Mouse (Mus musculus): ENCODE measurements around the gene Ppfibp1. TPM values are rescaled to one million over a fixed set of nuclear protein-coding genes. Genes with fewer than 3 reads are reported as not detected.
A peak's percentile ranks its signal among the peaks of the same experiment; 100 is the strongest.

Gene Ppfibp1
- polyA plus RNA-seq, 1 experiment from 2014 or later: 50.5 TPM

- Histone ChIP-seq H3K4me3 (ENCODE audit: low read depth, low read length) (no peak overlapping the region), H3K4me1 (ENCODE audit: insufficient read depth, low read depth, low read length) (peaks cover 4% of the 10 kb centered on the region; the same call in 1 of the 2 replicates), H3K36me3 (ENCODE audit: insufficient read depth, low read length) (peaks cover 16% of the 10 kb centered on the region), H3K4me2 (replicated peaks; ENCODE audit: low read depth, low read length) (no peak overlapping the region), H3K9ac (replicated peaks; ENCODE audit: low read depth) (no peak overlapping the region), H3K27me3 (replicated peaks; ENCODE audit: insufficient read depth, low read length) (no peaks in the 10 kb centered on the region), H3K27ac (ENCODE audit: low read length) (peak overlapping the region; percentile 38; the same call in 1 of the 2 replicates), H3K9me3 (ENCODE audit: low read length) (no peaks in the 10 kb centered on the region)
- ATAC-seq (no peak), DNase-seq (ENCODE audit: low spot score) (peak; percentile 10)
- TF ChIP-seq CTCF (IDR thresholded peaks at IDR 0.05) (no peak), EP300 (IDR thresholded peaks at IDR 0.05) (no peak)
- 74% methylated on average over 15 of the region's 15 CpGs for WGBS
These were observed 122.7 kb downstream of the Ppfibp1 start for GRCm38 (mm10) chr6:147010811-147011520.

GRCm38 (mm10) chr6:147011555-147011954, 123.3 kb downstream of the Ppfibp1 start:
- Histone ChIP-seq H3K27me3 (replicated peaks; ENCODE audit: insufficient read depth, low read length) (no peaks in the 10 kb centered on the region), H3K4me2 (replicated peaks; ENCODE audit: low read depth, low read length) (peak overlapping the region; percentile 17; the same call in 1 of the 2 replicates), H3K9me3 (ENCODE audit: low read length) (no peaks in the 10 kb centered on the region), H3K27ac (ENCODE audit: low read length) (peak overlapping the region; percentile 38; the same call in 1 of the 2 replicates), H3K4me1 (ENCODE audit: insufficient read depth, low read depth, low read length) (peaks cover 4% of the 10 kb centered on the region; the same call in 1 of the 2 replicates), H3K4me3 (ENCODE audit: low read depth, low read length) (no peak overlapping the region), H3K36me3 (ENCODE audit: insufficient read depth, low read length) (peaks cover 22% of the 10 kb centered on the region), H3K9ac (replicated peaks; ENCODE audit: low read depth) (no peak overlapping the region)
- peak; percentile 14; the same call in 1 of the 2 replicates for ATAC-seq
- TF ChIP-seq CTCF (IDR thresholded peaks at IDR 0.05): no peak
- no peak for TF ChIP-seq EP300 (IDR thresholded peaks at IDR 0.05)
- DNase-seq (ENCODE audit: low spot score): peak; percentile 29
- 66% methylated on average over 6 of the region's 6 CpGs for WGBS

GRCm38 (mm10) chr6:147011977-147012376, 123.7 kb downstream of the Ppfibp1 start:
- no peaks in the 10 kb centered on the region for H3K27me3 ChIP-seq (replicated peaks; ENCODE audit: insufficient read depth, low read length)
- peaks cover 24% of the 10 kb centered on the region for H3K36me3 ChIP-seq (ENCODE audit: insufficient read depth, low read length)
- H3K9me3 ChIP-seq (ENCODE audit: low read length): no peaks in the 10 kb centered on the region
- peaks cover 4% of the 10 kb centered on the region; the same call in 1 of the 2 replicates for H3K4me1 ChIP-seq (ENCODE audit: insufficient read depth, low read depth, low read length)
- no peak overlapping the region for H3K4me3 ChIP-seq (ENCODE audit: low read depth, low read length)
- H3K9ac ChIP-seq (replicated peaks; ENCODE audit: low read depth): no peak overlapping the region
- peak overlapping the region; percentile 17; the same call in 1 of the 2 replicates for H3K4me2 ChIP-seq (replicated peaks; ENCODE audit: low read depth, low read length)
- 67% methylated on average over 6 of the region's 6 CpGs for WGBS
- TF ChIP-seq CTCF (IDR thresholded peaks at IDR 0.05): no peak
- TF ChIP-seq EP300 (IDR thresholded peaks at IDR 0.05): no peak
- DNase-seq (ENCODE audit: low spot score) (peak; percentile 45), ATAC-seq (peak; percentile 61; the same call in 1 of the 2 replicates)
- peak overlapping the region; percentile 38; the same call in 1 of the 2 replicates for H3K27ac ChIP-seq (ENCODE audit: low read length)

- H3K4me2 ChIP-seq (replicated peaks; ENCODE audit: low read depth, low read length): no peak overlapping the region
- H3K9me3 ChIP-seq (ENCODE audit: low read length): no peaks in the 10 kb centered on the region
- ATAC-seq (no peak), DNase-seq (ENCODE audit: low spot score) (no peak)
- WGBS: 80% methylated on average over 1 of the region's 1 CpGs
- H3K27me3 ChIP-seq (replicated peaks; ENCODE audit: insufficient read depth, low read length): no peaks in the 10 kb centered on the region
- H3K4me1 ChIP-seq (ENCODE audit: insufficient read depth, low read depth, low read length): peaks cover 4% of the 10 kb centered on the region; the same call in 1 of the 2 replicates
- no peak overlapping the region for H3K4me3 ChIP-seq (ENCODE audit: low read depth, low read length)
- H3K27ac ChIP-seq (ENCODE audit: low read length): no peak overlapping the region
- TF ChIP-seq EP300 (IDR thresholded peaks at IDR 0.05) (no peak), CTCF (IDR thresholded peaks at IDR 0.05) (peak; percentile 26)
- peaks cover 21% of the 10 kb centered on the region for H3K36me3 ChIP-seq (ENCODE audit: insufficient read depth, low read length)
- no peak overlapping the region for H3K9ac ChIP-seq (replicated peaks; ENCODE audit: low read depth)
These were observed 125.3 kb downstream of the Ppfibp1 start for GRCm38 (mm10) chr6:147013546-147013945.

GRCm38 (mm10) chr6:147017906-147018305, 129.6 kb downstream of the Ppfibp1 start:
- Histone ChIP-seq H3K27me3 (replicated peaks; ENCODE audit: insufficient read depth, low read length) (no peaks in the 10 kb centered on the region), H3K4me2 (replicated peaks; ENCODE audit: low read depth, low read length) (no peak overlapping the region), H3K4me3 (ENCODE audit: low read depth, low read length) (no peak overlapping the region), H3K9ac (replicated peaks; ENCODE audit: low read depth) (no peak overlapping the region), H3K9me3 (ENCODE audit: low read length) (no peaks in the 10 kb centered on the region), H3K36me3 (ENCODE audit: insufficient read depth, low read length) (peaks cover 27% of the 10 kb centered on the region), H3K4me1 (ENCODE audit: insufficient read depth, low read depth, low read length) (no peaks in the 10 kb centered on the region), H3K27ac (ENCODE audit: low read length) (no peak overlapping the region)
- DNase-seq (ENCODE audit: low spot score): no peak
- ATAC-seq: no peak
- WGBS: 86% methylated on average over 4 of the region's 4 CpGs
- TF ChIP-seq CTCF (IDR thresholded peaks at IDR 0.05) (no peak), EP300 (IDR thresholded peaks at IDR 0.05) (no peak)

- WGBS: 87% methylated on average over 5 of the region's 5 CpGs
- ATAC-seq: no peak
- H3K27me3 ChIP-seq (replicated peaks; ENCODE audit: insufficient read depth, low read length): no peaks in the 10 kb centered on the region
- H3K9me3 ChIP-seq (ENCODE audit: low read length): no peaks in the 10 kb centered on the region
- H3K27ac ChIP-seq (ENCODE audit: low read length): no peak overlapping the region
- TF ChIP-seq EP300 (IDR thresholded peaks at IDR 0.05): no peak
- TF ChIP-seq CTCF (IDR thresholded peaks at IDR 0.05): no peak
- H3K4me3 ChIP-seq (ENCODE audit: low read depth, low read length): no peak overlapping the region
- H3K4me2 ChIP-seq (replicated peaks; ENCODE audit: low read depth, low read length): no peak overlapping the region
- peaks cover 30% of the 10 kb centered on the region for H3K36me3 ChIP-seq (ENCODE audit: insufficient read depth, low read length)
- no peak overlapping the region for H3K9ac ChIP-seq (replicated peaks; ENCODE audit: low read depth)
- DNase-seq (ENCODE audit: low spot score): no peak
- no peaks in the 10 kb centered on the region for H3K4me1 ChIP-seq (ENCODE audit: insufficient read depth, low read depth, low read length)
These were observed 130.1 kb downstream of the Ppfibp1 start for GRCm38 (mm10) chr6:147018364-147018763.
